Mouse (Mus musculus) olfactory bulb, adult 2 months (tissue): ENCODE measurements around the gene Muc2.

ENCODE experiments used
- CTCF ChIP-seq: fragments of 200-500 bp; IDR thresholded peaks from 2 replicates; pipeline ENCODE4 v1.5.1; 2012; ENCODE audit warnings: low read depth, mild to moderate bottlenecking, low read length, moderate library complexity; ENCODE audit not compliant: insufficient read depth
- POLR2A ChIP-seq: fragments of 200-500 bp; IDR thresholded peaks from 2 replicates; pipeline ENCODE4 v1.6.1; 2012; ENCODE audit warnings: mild to moderate bottlenecking, low read depth, low read length, moderate library complexity; ENCODE audit not compliant: insufficient read depth

GRCm38 (mm10) chr7:141687330-141687729 is 2.8 kb upstream of the Muc2 start:
- TF ChIP-seq CTCF (no peak), POLR2A (no peak)
